Mouse (Mus musculus): ENCODE results near the gene Ube2d2b.

GRCm38 (mm10) chr5:107863971-107864370, 34.1 kb downstream of the Ube2d2b start:
- TF ChIP-seq CTCF (IDR thresholded peaks at IDR 0.05; ENCODE audit: low read depth) (no peak), EP300 (optimal IDR thresholded peaks at IDR 0.05) (no peak)

All from stomach, postnatal 0 days (tissue).